8 mouse cellular contexts compared by ENCODE assay signal in genomic region chr12:46818021-46818855, GRCm38 (mm10). TPM values are rescaled to one million over a fixed set of nuclear protein-coding genes. Genes with fewer than 3 reads are reported as not detected.
DNase-seq lines count a peak whose midpoint lies in the region; ATAC-seq and TF ChIP-seq lines count a peak whose summit lies in the region.

No protein-coding gene starts in this region.

- H3K27ac ChIP-seq in bone marrow macrophage, adult 2 months (ENCODE audit: insufficient read depth, low read depth, low read length) = no peak overlapping the region
- H3K27ac ChIP-seq in forebrain, embryonic 10.5 days = peak overlapping the region; percentile 99
- no peak overlapping the region for H3K27ac ChIP-seq in heart, embryonic 16.5 days (ENCODE audit: low read length)
- no peak overlapping the region for H3K27ac ChIP-seq in liver, embryonic 13.5 days
- H3K27ac ChIP-seq in neural tube, embryonic 15.5 days (replicated peaks) = peak overlapping the region; percentile 100

- peaks cover 26% of the 10 kb centered on the region for H3K4me1 ChIP-seq in E14TG2a.4 (replicated peaks; ENCODE audit: low read depth, low read length)
- no peaks in the 10 kb centered on the region for H3K4me1 ChIP-seq in bone marrow macrophage, adult 2 months (ENCODE audit: control insufficient read depth, insufficient read depth, low read length)
- H3K4me1 ChIP-seq in forebrain, embryonic 10.5 days = peaks cover 25% of the 10 kb centered on the region
- 0 out of 2 replicates have a peak, but pooled peaks cover 2% of the 10 kb centered on the region for H3K4me1 ChIP-seq in heart, embryonic 16.5 days (ENCODE audit: control insufficient read depth, insufficient read depth, low read length)
- peaks cover 11% of the 10 kb centered on the region for H3K4me1 ChIP-seq in liver, embryonic 13.5 days (replicated peaks)
- 0 out of 2 replicates have a peak, but pooled peaks cover 5% of the 10 kb centered on the region for H3K4me1 ChIP-seq in neural tube, embryonic 15.5 days

- H3K4me3 ChIP-seq in E14TG2a.4 (replicated peaks; ENCODE audit: low read length) = peak overlapping the region; percentile 85
- peak overlapping the region; percentile 74 for H3K4me3 ChIP-seq in bone marrow macrophage, adult 2 months (ENCODE audit: insufficient read depth, low read length)
- peak overlapping the region; percentile 90 for H3K4me3 ChIP-seq in forebrain, embryonic 10.5 days
- H3K4me3 ChIP-seq in heart, embryonic 16.5 days (ENCODE audit: low read length) = peak overlapping the region; percentile 90
- peak overlapping the region; percentile 70 for H3K4me3 ChIP-seq in liver, embryonic 13.5 days (replicated peaks)
- H3K4me3 ChIP-seq in neural tube, embryonic 15.5 days (replicated peaks) = peak overlapping the region; percentile 80

- TF ChIP-seq POLR2A in bone marrow macrophage, adult 2 months (IDR thresholded peaks at IDR 0.05; ENCODE audit: borderline replicate concordance, low read depth, low read length) = no peak

- under 1% methylated on average over 59 of the region's 61 CpGs for WGBS in forebrain, embryonic 10.5 days
- WGBS in heart, embryonic 16.5 days = under 1% methylated on average over 59 of the region's 61 CpGs
- WGBS in liver, embryonic 13.5 days (ENCODE audit: insufficient replicate concordance) = under 1% methylated on average over 58 of the region's 61 CpGs
- WGBS in neural tube, embryonic 15.5 days = under 1% methylated on average over 61 of the region's 61 CpGs

- peak overlapping the region; percentile 76 for H3K9ac ChIP-seq in heart, embryonic 16.5 days (ENCODE audit: low read length)
- peak overlapping the region; percentile 67 for H3K9ac ChIP-seq in liver, embryonic 13.5 days
- H3K9ac ChIP-seq in neural tube, embryonic 15.5 days (replicated peaks) = peak overlapping the region; percentile 99

- no peaks in the 10 kb centered on the region for H3K9me3 ChIP-seq in E14TG2a.4 (ENCODE audit: low read length)
- no peaks in the 10 kb centered on the region for H3K9me3 ChIP-seq in forebrain, embryonic 10.5 days
- no peaks in the 10 kb centered on the region for H3K9me3 ChIP-seq in heart, embryonic 16.5 days (replicated peaks; ENCODE audit: control insufficient read depth, low read length)
- no peaks in the 10 kb centered on the region for H3K9me3 ChIP-seq in liver, embryonic 13.5 days (replicated peaks)
- H3K9me3 ChIP-seq in neural tube, embryonic 15.5 days (replicated peaks) = no peaks in the 10 kb centered on the region

- H3K27me3 ChIP-seq in E14TG2a.4 (ENCODE audit: insufficient read depth, low read length) = 0 out of 2 replicates have a peak, but pooled peaks cover 2% of the 10 kb centered on the region
- no peaks in the 10 kb centered on the region for H3K27me3 ChIP-seq in forebrain, embryonic 10.5 days (ENCODE audit: poor library complexity, severe bottlenecking)
- 0 out of 2 replicates have a peak, but pooled peaks cover 2% of the 10 kb centered on the region for H3K27me3 ChIP-seq in heart, embryonic 16.5 days (ENCODE audit: control insufficient read depth, insufficient read depth, low read length)
- peaks cover 54% of the 10 kb centered on the region for H3K27me3 ChIP-seq in liver, embryonic 13.5 days
- H3K27me3 ChIP-seq in neural tube, embryonic 15.5 days (replicated peaks) = no peaks in the 10 kb centered on the region

- DNase-seq in forebrain, embryonic 10.5 days (ENCODE audit: extremely low spot score, low spot score) = peak; percentile 64
- DNase-seq in kidney, postnatal 25 days = peak; percentile 4 to 45
- DNase-seq in liver, embryonic 13.5 days = peak; percentile 1

- no peak for TF ChIP-seq CTCF in E14TG2a.4 (conservative IDR thresholded peaks at IDR 0.05; ENCODE audit: low read length)
- TF ChIP-seq CTCF in bone marrow macrophage, adult 2 months (IDR thresholded peaks at IDR 0.05; ENCODE audit: low read depth, low read length) = no peak

- ATAC-seq in heart, embryonic 16.5 days (replicated peaks; ENCODE audit: extremely low read depth, insufficient read depth, low FRiP score) = no peak
- no peak for ATAC-seq in liver, embryonic 13.5 days (ENCODE audit: low read depth)
- ATAC-seq in neural tube, embryonic 15.5 days (ENCODE audit: low FRiP score) = peak; percentile 40
- ATAC-seq in erythroid progenitor cell, adult 5-6 weeks (replicated peaks; ENCODE audit: low FRiP score, poor library complexity, severe bottlenecking) = no peak

- peak overlapping the region; percentile 77 for H3K4me2 ChIP-seq in heart, embryonic 16.5 days (ENCODE audit: low read depth, low read length)
- peak overlapping the region; percentile 86 for H3K4me2 ChIP-seq in liver, embryonic 13.5 days
- H3K4me2 ChIP-seq in neural tube, embryonic 15.5 days = peak overlapping the region; percentile 65

- H3K36me3 ChIP-seq in E14TG2a.4 (ENCODE audit: insufficient read depth, low read length) = no peaks in the 10 kb centered on the region
- no peaks in the 10 kb centered on the region for H3K36me3 ChIP-seq in forebrain, embryonic 10.5 days (replicated peaks)
- no peaks in the 10 kb centered on the region for H3K36me3 ChIP-seq in heart, embryonic 16.5 days (ENCODE audit: control insufficient read depth, insufficient read depth)
- no peaks in the 10 kb centered on the region for H3K36me3 ChIP-seq in liver, embryonic 13.5 days
- H3K36me3 ChIP-seq in neural tube, embryonic 15.5 days = no peaks in the 10 kb centered on the region

RNA-seq across cellular contexts. Expression of gene Nova1, which starts 0.5 kb away (rescaled TPM):
- 0.21 and 0.23 TPM in 2 replicates for polyA plus RNA-seq in bone marrow macrophage, adult 2 months (2012; ENCODE audit: insufficient read depth, insufficient read length, missing spikeins)
- polyA plus RNA-seq in forebrain, embryonic 10.5 days (2016; fragmentation: Nextera tagmentation; extraction: Ambion mirVana) = 9.6 and 9.7 TPM in 2 replicates
- 0.53 and 0.87 TPM in 2 replicates for polyA plus RNA-seq in heart, embryonic 16.5 days (2015; fragmentation: Nextera tagmentation; extraction: Ambion mirVana)
- polyA plus RNA-seq in liver, embryonic 13.5 days (2015; fragmentation: Nextera tagmentation; extraction: Ambion mirVana) = 0.10 and 0.15 TPM in 2 replicates
- polyA plus RNA-seq in neural tube, embryonic 15.5 days (2015; fragmentation: Nextera tagmentation; extraction: Ambion mirVana) = 84.1 and 110 TPM in 2 replicates
- total RNA-seq in erythroid progenitor cell, adult 5-6 weeks (2015; ENCODE audit: low replicate concordance) = not detected in 2 replicates
- total RNA-seq in erythroid progenitor cell, adult 5-6 weeks (2017; ENCODE audit: low replicate concordance) = not detected in 2 replicates

Comparison
In these comparisons a context has a peak if more than half of its experiments do, and no peak if none do; other contexts are left out.
1. H3K27ac ChIP-seq: peak in forebrain, embryonic 10.5 days (single experiment) and neural tube, embryonic 15.5 days (single experiment); none in bone marrow macrophage, adult 2 months (single experiment), heart, embryonic 16.5 days (single experiment) and liver, embryonic 13.5 days (single experiment).
2. DNase-seq: peak in every context shown above with its lines; median percentile 64 in forebrain, embryonic 10.5 days; 24 in kidney, postnatal 25 days; 1 in liver, embryonic 13.5 days.
3. Peak in every context shown above with its lines, with median percentiles within 50 percentile points of each other: H3K4me3 ChIP-seq, H3K4me2 ChIP-seq and H3K9ac ChIP-seq.